Mouse (Mus musculus) megakaryocyte, embryonic 14.5 days (primary cell): Measurements from ENCODE around the gene Zc3h18. TPM values are rescaled to one million over a fixed set of nuclear protein-coding genes. Genes with fewer than 3 reads are reported as not detected.

ENCODE experiments used
- H3K27me3 ChIP-seq: replicated peaks from 2 replicates; pipeline ENCODE3; 2012; ENCODE audit warnings: inconsistent platforms
- H3K36me3 ChIP-seq: replicated peaks from 2 replicates; pipeline ENCODE3; 2012; ENCODE audit warnings: low read length, inconsistent platforms, mixed read lengths
- H3K4me1 ChIP-seq: 2 replicates; pipeline ENCODE4 v1.6.1; 2012; ENCODE audit warnings: inconsistent platforms
- H3K4me3 ChIP-seq: replicated peaks from 2 replicates; pipeline ENCODE3; 2012; ENCODE audit warnings: moderate library complexity, mild to moderate bottlenecking, inconsistent platforms
- H3K9me3 ChIP-seq: 2 replicates; pipeline ENCODE4 v1.6.1; 2012; ENCODE audit warnings: inconsistent platforms
- FLI1 ChIP-seq: IDR thresholded peaks from 2 replicates; pipeline ENCODE4 v1.6.1; 2012; ENCODE audit warnings: low read length, inconsistent platforms, mixed read lengths
- GATA1 ChIP-seq: IDR thresholded peaks from 3 replicates; pipeline ENCODE4 v1.6.1; 2012; ENCODE audit warnings: mixed read lengths, low read length, inconsistent platforms, borderline replicate concordance
- polyA plus RNA-seq: library from polyadenylated mRNA; stranded (reverse); fragments of >175 nt; gene quantifications from 2 replicates; pipeline ENCODE4 v1.2.3, GENCODE M21; 2012; ENCODE audit warnings: low replicate concordance; ENCODE audit not compliant: insufficient read depth

Zc3h18 gene
- polyA plus RNA-seq, 1 experiment, result 80.4 TPM

GRCm38 (mm10) chr8:122335638-122336250 lies 40.7 kb upstream of the Zc3h18 start:
- Histone ChIP-seq H3K4me1 (peaks cover 98% of the 10 kb centered on the region), H3K9me3 (peaks cover 7% of the 10 kb centered on the region; the same call in 1 of the 2 replicates), H3K4me3 (no peak overlapping the region), H3K36me3 (peaks cover 98% of the 10 kb centered on the region), H3K27me3 (no peaks in the 10 kb centered on the region)
- TF ChIP-seq FLI1 (no peak), GATA1 (no peak)

DNA sequence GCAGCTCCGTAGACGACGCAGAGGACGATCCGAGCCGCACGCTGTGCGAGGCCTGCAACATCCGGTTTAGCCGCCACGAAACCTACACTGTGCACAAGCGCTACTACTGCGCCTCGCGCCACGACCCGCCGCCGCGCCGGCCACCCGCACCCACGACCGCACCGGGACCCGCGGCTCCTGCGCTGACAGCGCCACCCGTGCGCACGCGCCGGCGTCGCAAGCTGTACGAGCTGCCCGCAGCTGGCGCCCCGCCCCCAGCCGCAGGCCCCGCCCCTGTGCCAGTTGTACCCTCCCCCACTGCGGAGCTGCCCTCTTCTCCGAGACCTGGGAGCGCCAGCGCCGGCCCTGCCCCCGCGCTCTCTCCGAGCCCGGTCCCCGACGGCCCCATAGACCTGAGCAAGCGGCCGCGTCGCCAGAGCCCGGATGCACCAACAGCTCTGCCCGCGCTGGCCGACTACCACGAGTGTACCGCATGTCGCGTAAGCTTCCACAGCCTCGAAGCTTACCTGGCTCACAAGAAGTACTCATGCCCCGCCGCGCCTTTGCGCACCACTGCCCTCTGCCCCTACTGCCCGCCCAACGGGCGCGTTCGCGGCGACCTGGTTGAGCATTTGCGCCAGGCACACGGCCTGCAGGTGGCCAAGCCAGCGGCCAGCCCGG lies 40.0 kb upstream of the Zc3h18 start:
- peaks cover 7% of the 10 kb centered on the region; the same call in 1 of the 2 replicates for H3K9me3 ChIP-seq
- no peak for TF ChIP-seq FLI1
- TF ChIP-seq GATA1, result no peak
- peaks cover 98% of the 10 kb centered on the region for H3K4me1 ChIP-seq
- peaks cover 98% of the 10 kb centered on the region for H3K36me3 ChIP-seq
- no peak overlapping the region for H3K4me3 ChIP-seq
- no peaks in the 10 kb centered on the region for H3K27me3 ChIP-seq

GRCm38 (mm10) chr8:122338852-122339251 lies 37.6 kb upstream of the Zc3h18 start:
- TF ChIP-seq GATA1, result no peak
- no peak for TF ChIP-seq FLI1
- H3K27me3 ChIP-seq, result no peaks in the 10 kb centered on the region
- H3K4me1 ChIP-seq, result peaks cover 100% of the 10 kb centered on the region
- H3K36me3 ChIP-seq, result peaks cover 83% of the 10 kb centered on the region
- H3K4me3 ChIP-seq, result no peak overlapping the region
- peaks cover 7% of the 10 kb centered on the region; the same call in 1 of the 2 replicates for H3K9me3 ChIP-seq

GRCm38 (mm10) chr8:122340761-122341160 lies 35.6 kb upstream of the Zc3h18 start:
- Histone ChIP-seq H3K4me1 (peaks cover 100% of the 10 kb centered on the region), H3K4me3 (no peak overlapping the region), H3K27me3 (no peaks in the 10 kb centered on the region), H3K9me3 (no peaks in the 10 kb centered on the region; the same call in 1 of the 2 replicates), H3K36me3 (peaks cover 64% of the 10 kb centered on the region)
- TF ChIP-seq FLI1 (no peak), GATA1 (no peak)

DNA sequence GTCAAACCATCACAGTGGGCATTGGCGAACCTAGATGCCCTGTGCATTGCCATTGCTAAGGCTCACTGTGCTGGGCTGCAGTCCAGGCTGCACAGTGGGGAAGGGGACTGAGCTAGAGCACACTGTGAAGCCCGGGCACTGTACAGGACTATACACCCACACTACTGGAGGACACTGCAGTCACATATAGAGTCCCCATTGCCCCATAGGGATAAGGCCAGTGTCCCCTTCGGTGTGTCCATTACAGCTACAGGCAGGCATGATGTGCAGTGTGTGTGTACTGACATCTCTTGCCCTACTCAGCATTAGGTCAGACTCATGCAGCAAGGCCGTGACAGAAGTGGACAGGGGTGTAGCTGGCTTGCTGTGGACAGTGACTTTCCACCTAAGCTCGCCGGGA lies 34.6 kb upstream of the Zc3h18 start:
- peaks cover 100% of the 10 kb centered on the region for H3K4me1 ChIP-seq
- no peaks in the 10 kb centered on the region for H3K27me3 ChIP-seq
- H3K9me3 ChIP-seq, result no peaks in the 10 kb centered on the region
- TF ChIP-seq FLI1 (no peak), GATA1 (no peak)
- peaks cover 53% of the 10 kb centered on the region for H3K36me3 ChIP-seq
- H3K4me3 ChIP-seq, result peak overlapping the region; percentile 74

DNA sequence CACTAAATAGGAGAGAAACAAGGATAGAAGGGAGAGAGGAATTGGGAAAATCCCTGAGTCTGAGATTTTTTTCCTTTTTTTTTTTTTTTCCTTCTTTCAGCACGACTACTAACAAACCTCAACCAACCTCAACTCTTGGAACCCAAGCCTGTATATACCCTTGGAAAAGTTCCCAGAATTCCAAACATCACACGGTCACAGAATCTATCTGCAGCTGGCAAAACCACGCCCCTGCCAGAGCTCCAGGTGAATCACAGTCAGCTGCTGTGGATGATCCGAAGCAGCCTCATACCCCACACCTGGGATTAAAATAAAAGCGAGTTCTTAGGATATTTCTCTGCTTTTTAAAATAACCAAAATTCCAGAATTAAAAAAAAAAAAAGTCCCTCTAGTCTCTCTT lies 34.0 kb upstream of the Zc3h18 start:
- H3K4me1 ChIP-seq, result peaks cover 100% of the 10 kb centered on the region
- no peaks in the 10 kb centered on the region for H3K27me3 ChIP-seq
- H3K4me3 ChIP-seq, result no peak overlapping the region
- H3K36me3 ChIP-seq, result peaks cover 48% of the 10 kb centered on the region
- no peak for TF ChIP-seq FLI1
- TF ChIP-seq GATA1, result no peak
- H3K9me3 ChIP-seq, result no peaks in the 10 kb centered on the region

DNA sequence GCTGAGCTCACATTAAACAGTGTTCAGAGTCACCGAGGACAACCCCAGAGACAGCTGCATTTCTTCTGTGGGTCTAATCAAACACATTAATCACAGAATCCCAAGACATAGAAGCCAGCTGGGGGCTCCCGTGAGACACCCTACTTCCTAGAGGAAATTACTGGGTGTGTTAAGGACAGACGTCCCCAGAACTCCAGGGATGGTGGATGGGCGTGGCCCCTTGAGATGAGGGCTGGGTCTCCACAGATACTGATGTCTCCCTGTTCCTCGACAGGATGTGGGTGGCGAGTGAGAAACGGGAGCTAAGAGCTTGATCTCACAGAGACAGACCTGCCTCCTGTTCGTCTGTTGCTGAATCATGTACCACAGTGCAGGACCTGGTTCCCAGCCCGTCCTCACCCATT lies 33.6 kb upstream of the Zc3h18 start:
- Histone ChIP-seq H3K36me3 (peaks cover 43% of the 10 kb centered on the region), H3K9me3 (no peaks in the 10 kb centered on the region), H3K4me3 (peak overlapping the region; percentile 89), H3K4me1 (peaks cover 100% of the 10 kb centered on the region), H3K27me3 (no peaks in the 10 kb centered on the region)
- TF ChIP-seq GATA1, result 0 out of 3 replicates have a peak, but pooled peaks have one; percentile 23
- TF ChIP-seq FLI1, result no peak

DNA sequence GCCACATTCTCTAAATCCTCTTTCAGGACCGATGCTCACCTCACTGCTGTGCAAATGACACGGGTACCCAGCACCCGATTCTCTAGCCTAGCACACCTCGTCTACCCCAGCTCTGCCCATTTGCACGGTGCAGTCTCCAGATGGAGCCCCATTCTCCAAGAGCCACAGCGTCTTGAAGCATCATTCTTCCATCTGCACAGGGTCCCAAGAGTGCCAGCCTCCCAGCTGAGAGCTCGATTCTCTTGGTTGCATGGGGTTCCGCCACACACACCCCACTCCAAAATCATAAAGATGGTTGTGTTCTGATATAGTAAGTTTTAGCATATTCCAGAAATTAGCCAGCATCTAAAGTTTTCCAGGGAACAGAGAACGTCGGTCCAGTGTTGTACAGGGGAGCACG lies 33.1 kb upstream of the Zc3h18 start:
- TF ChIP-seq GATA1, result no peak
- no peak for TF ChIP-seq FLI1
- peak overlapping the region; percentile 89 for H3K4me3 ChIP-seq
- peaks cover 38% of the 10 kb centered on the region for H3K36me3 ChIP-seq
- H3K4me1 ChIP-seq, result peaks cover 100% of the 10 kb centered on the region
- no peaks in the 10 kb centered on the region for H3K27me3 ChIP-seq
- no peaks in the 10 kb centered on the region for H3K9me3 ChIP-seq

DNA sequence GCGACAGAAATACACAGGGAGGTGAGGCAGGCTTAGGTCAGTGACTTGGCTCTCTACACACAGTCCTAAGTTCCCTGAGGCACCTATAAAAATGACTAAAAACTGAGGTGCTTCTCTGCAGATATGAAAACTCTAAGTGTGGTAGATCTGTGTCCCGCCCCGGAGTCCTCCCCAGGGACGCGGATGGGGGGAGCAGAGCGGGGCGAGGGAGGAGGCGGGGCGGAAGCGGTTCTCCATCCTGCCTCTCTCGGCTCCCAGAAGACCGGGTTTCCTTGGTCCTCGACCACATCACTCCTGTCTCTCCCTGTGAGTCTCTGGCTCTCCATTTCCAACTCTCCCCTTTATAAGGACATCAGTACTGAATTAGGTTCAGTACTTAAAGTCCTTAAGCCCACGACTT lies 32.7 kb upstream of the Zc3h18 start:
- Histone ChIP-seq H3K4me3 (peak overlapping the region; percentile 89), H3K9me3 (no peaks in the 10 kb centered on the region), H3K36me3 (peaks cover 34% of the 10 kb centered on the region), H3K27me3 (no peaks in the 10 kb centered on the region), H3K4me1 (peaks cover 100% of the 10 kb centered on the region)
- TF ChIP-seq FLI1, result no peak
- no peak for TF ChIP-seq GATA1

GRCm38 (mm10) chr8:122344219-122344618 lies 32.2 kb upstream of the Zc3h18 start:
- no peak for TF ChIP-seq GATA1
- TF ChIP-seq FLI1, result no peak
- H3K27me3 ChIP-seq, result no peaks in the 10 kb centered on the region
- H3K4me3 ChIP-seq, result peak overlapping the region; percentile 89
- no peaks in the 10 kb centered on the region for H3K9me3 ChIP-seq
- H3K4me1 ChIP-seq, result peaks cover 100% of the 10 kb centered on the region
- H3K36me3 ChIP-seq, result peaks cover 29% of the 10 kb centered on the region
